Mouse (Mus musculus) ES-Bruce4 (cell line): ENCODE results near the gene Nab1.

ENCODE experiments used
- CTCF ChIP-seq: IDR thresholded peaks from one replicate; pipeline ENCODE4 v1.8.1; 2011; ENCODE audit warnings: low read depth, low read length
- EP300 ChIP-seq: IDR thresholded peaks from 2 replicates; pipeline ENCODE4 v1.6.1; 2011; ENCODE audit warnings: low read depth, low read length; ENCODE audit not compliant: insufficient read depth
- POLR2A ChIP-seq: IDR thresholded peaks from one replicate; pipeline ENCODE4 v1.8.1; 2011; ENCODE audit warnings: low read length; ENCODE audit not compliant: insufficient read depth

- TF ChIP-seq POLR2A (no peak), EP300 (no peak), CTCF (no peak)
These were observed 23.7 kb upstream of the Nab1 start for GRCm38 (mm10) chr1:52524150-52524549.
